Mouse (Mus musculus) c-Kit-negative CD71-positive TER-119-positive erythroid progenitor cells, embryonic 14.5 days (primary cell): ENCODE data around the gene Entpd7.

Experiments used
- DNase-seq: peaks from one replicate; pipeline ENCODE4 v3.0.0-alpha.2; 2013; ENCODE audit warnings: low read depth, low spot score

Gene Entpd7

DNA sequence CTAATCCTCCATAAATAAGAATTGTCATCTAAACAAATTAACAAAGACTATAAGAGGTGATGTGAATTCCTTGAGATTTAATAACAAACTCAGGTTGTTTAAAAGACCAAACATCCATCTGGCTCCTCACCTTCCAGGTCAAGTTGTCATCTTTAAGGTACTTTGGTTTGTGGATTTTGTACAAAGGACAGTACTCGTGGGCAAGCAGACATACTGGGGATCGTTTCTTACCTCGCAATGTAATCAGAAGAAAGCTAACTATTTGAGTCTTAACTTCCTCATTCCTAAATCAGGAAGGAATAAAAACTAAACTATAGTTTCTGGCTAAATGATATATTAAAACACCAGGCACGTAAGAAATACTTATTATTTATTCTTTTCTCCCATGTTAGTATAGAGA is 81.1 kb downstream of the Entpd7 start:
- no peak for DNase-seq

DNA sequence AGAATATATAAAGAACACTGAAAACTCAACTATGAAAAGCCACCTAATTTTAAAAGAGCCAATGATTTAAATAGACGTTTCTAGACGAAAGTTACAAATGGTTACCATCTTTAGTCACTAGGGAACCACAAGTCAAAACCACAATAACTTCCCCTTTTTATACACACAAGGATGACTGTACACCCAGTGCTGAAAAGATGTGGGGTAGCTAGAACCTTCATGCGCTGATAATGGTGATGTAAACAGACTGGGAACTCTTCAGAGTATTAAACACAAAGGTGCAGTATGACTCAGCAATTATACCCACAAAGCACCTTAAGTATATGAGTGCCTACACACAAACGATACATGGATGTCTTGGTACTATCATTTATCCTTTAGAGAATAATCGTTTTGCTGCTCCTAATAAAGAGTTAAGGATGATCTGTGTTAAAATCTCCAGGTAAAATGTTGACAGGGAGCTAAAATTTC is 82.1 kb downstream of the Entpd7 start:
- no peak for DNase-seq

DNA sequence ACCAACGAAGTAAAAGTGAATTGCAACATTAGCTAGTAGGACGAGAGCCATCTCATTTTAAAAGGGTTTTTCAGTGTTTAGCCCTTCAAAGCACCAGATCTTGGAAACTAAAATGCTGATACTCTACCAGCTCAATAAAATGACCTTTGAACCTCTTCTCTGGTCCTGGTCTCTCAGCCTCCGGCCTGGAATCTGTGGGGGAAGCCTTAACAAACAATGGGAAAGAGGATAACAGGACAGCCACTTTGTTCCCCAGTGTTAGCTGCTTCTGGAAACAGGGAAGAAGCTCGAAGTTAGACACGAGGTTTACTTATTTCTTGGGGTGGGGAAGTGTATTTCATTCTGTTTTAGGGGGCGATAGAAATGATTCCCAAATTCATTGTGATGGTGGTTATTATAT is 82.8 kb downstream of the Entpd7 start:
- DNase-seq, result no peak

DNA sequence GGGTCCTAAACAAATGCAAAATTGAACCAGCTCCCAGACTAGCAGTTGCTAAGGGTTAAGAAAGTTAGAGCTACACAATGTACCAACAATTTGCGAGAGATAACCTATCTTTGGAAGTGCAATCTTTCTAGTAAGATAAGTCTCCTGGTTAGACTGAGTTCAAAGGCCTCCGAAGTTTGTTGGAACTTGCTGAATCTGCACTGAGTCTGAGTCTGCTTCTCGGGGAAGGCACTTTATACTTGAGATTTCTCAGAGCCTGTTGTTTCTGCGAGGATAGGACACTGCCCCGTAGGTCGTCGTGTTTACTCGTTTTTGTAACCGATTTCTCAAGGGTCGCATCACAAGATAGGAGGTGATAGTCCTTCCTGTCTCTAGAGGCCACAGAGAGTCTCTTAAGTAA is 86.0 kb downstream of the Entpd7 start:
- DNase-seq, result no peak

DNA sequence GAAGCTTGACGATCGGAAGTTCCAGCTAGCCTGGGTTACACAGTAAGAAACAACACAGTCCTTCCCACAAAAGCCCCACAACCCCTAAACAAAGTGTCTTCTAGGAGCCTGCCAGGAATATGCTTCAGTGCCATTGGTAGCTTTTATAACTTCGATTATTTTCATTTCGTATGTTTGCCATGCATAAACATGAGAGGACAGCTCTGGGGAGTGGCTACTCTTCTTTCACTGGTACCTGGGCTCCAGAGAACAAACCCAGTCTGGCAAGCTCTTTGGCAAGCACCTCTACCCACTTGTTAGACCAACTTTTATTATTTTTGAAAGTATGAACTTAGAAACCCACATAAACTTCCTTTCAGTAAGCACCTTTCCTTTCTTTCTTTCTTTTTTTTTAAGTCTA is 87.1 kb downstream of the Entpd7 start:
- no peak for DNase-seq

DNA sequence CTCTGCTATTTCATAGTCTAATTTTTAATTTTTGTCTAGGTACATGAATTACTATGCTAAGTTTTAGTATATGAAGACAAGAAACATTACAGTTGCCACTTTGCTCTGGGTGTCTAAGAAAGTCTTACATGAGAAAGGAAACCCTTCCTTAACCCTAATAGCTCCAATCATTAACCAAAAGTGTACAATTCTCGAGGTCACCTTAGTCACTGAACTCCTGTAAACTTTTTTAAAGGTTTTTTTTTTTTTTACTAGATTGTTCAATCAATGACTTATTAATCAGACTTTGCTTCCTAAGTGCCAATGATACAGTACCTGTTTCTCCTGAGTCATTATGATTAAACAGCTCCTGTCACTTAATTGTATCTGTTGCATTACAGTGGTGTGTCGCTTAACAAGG is 87.8 kb downstream of the Entpd7 start:
- no peak for DNase-seq

DNA sequence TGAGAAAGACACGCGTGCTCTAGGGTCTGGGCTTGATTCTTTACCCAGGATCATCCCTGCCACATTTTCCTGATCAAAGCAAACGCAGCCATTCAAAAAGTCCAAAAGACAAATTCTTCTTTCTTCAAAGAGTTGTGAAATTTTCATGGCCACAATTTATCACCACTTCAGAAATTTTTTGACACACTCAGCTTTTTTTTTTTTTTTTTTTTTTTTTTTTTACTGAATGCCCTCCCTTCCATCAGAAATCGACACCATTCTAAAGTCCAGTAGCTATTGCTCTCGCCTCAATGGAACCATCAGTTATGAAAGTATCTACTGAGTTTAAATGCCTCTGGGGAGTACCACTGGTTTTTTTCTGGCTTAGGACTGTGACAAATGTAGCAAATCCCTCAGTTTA is 90.9 kb downstream of the Entpd7 start:
- no peak for DNase-seq

DNA sequence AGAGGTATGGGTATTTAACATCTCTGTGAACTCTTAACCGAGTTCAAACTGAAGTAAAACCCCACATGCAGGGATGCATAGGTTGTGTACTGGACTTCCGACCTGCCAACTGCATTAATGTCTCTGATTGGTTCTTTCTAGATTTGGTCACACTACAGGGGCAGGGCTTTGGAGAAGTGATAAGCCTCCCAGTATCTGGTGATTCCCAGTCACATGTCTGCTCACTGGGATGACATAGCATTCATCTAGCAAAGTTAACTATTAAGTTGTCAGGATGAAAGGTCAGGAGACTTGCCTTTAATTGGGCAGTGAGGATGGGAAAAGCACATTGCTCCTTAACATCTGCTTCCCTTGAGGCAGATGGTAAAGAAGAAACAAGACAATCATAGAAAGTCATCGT is 92.5 kb downstream of the Entpd7 start, which contains the start of gene Abcc2:
Abcc2 (plus strand) TSS at position 213 of the 400 bp plus-strand sequence.
- DNase-seq, result no peak
